Mouse (Mus musculus) adrenal gland, adult (tissue): Measurements from ENCODE around the gene Snx3.

ENCODE experiments used
- DNase-seq, 2 experiments: peaks; one replicate each; pipeline ENCODE4 v3.0.0; 2022 to 2023; ENCODE audit warnings: low spot score in 1 of 2; ENCODE audit not compliant: inconsistent age in 2 of 2

Snx3 gene

GRCm38 (mm10) chr10:42504096-42504710 lies 2.4 kb downstream of the Snx3 start:
- peak in 1 of 2 experiments; percentile 43 for DNase-seq

DNA sequence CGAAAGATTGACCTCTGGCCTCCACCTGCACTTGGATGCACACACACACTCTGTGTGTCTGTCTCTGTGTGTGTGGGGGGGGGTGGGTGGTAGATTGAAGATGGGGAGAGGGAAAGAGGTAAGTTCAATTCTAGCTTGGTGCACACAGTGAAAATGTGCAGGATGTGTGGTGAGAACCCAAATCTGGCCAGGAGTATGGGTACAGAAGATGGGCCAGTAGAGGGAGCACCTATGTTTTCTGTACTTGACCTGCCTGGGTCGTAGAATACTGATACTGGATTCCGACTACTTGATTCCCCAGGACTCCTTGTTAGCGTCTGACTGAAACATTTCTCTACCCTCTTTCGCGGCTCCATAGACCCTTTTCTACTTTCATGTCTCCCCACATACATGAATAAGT lies 8.3 kb downstream of the Snx3 start:
- DNase-seq: no peak

DNA sequence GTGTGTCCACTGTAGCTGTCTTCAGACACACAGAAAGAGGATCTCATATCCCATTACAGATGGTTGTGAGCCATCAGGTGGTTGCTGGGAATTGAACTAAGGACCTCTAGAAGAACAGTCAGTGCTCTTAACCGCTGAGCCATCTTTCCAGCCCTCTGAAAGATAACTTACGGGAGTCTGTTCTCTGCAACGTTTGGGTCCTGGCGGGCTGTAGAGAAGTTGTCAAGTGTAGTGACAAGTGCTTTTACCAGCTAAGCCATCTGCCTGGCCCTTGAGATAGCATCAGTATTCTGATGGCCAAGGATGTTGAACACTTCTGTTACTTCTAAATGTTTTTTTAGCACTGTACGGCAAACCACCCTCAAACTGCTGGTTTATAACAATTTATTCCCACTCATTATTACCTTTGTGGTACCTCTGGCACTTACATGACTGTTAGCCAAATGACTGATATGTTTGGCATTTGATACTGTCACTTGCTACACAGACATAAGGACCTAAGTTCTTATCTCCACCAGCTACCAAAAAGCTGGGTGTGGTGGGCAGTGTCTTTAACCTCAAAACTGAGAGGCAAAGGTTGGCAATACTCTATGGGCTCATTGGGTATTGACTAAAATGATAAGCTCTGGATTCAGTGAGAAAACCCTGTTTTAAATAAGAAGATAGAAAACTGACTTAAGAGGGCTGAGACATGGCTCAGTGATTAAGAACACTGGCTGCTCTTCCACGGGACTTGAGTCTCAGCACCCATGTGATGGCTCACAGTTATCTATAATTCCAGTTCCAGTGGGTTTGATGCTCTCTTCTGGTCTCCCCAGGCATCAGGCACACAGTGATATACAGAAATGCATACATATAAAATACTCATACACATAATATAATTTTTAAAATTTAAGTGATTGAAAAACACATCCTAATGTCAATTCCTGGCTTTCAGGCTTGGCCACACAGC lies 9.6 kb downstream of the Snx3 start:
- no peak for DNase-seq

- DNase-seq: no peak
These were observed 12.3 kb downstream of the Snx3 start for GRCm38 (mm10) chr10:42514125-42514524.

DNA sequence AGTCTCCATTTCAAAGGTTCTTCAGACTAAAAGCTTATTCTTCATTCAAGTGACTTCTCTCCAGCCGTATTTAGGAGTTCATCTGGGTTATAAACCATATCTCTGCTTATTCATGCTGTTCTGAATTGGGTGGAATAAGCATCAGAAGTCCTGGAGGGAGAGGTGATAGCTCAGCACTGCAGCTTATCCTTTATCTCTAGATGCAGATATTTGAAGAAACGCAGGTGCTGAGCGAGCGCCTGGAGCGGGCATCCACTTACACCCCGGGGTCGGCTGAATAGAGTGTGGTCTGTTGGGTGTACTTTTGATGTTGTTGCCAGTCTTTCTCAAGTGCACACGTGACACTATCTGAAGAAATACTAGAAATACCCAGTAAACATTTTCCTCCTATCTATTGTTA lies 16.5 kb downstream of the Snx3 start:
- DNase-seq: no peak

DNA sequence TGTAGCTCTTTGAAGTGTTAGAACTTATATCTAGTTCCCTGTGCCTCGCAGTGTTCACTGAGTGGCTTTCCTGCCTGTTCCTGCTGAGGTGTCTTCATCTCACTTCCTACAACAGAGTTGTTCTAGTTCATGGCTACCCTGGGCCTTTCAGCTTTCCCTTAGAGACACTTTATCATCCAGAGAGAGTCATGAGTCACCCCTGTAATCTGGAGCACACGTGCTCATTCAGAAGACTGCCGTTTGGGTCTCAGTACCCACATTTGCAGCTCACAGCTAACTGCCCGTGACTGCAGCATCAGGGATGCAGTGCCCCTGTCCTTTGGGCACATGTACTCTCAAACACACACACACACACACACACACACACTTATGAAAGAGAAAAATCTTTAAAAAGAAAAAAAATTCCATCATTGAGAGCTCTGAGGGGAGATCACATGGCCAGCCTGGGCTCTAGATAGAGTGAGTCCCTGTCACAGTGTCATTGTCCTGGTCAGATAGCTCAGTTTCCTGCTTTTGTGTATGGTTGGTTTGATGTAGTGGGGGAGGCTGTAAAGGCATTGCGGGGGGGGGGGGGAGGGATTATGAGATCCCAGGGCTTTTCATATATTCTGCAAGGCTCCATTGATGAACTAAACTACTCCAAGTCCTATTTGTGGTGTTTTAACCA lies 19.6 kb downstream of the Snx3 start:
- peak; percentile 21 to 52 for DNase-seq

GRCm38 (mm10) chr10:42522912-42523311 lies 21.1 kb downstream of the Snx3 start:
- DNase-seq: no peak

DNA sequence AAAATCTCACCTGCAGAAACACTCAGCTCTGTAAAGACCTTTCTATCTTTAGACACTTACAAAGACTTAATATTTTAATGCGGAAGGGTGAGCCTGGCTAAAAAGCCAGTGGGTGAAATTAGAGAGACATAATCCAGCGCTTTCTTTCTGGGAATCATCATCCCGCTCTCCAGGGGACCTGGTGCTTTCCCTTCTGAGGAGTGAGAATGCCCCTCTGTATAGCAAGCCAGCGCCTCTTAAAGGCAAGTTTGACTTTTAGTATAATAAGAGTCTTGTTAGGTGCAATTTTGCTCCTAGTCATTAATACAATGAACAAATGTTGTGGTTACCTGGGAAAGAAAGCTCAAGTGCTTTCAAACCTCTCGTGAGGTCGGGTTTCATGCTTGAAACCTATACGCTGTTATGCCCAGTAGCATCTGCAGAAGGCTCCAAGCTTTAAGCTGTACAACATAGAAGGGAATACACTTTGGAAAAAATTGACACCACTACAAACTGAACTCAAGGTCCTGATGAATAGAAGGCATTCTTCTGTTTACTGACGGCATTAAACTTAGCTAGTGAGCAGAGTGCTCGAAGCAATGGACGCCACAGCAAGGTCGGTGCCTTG lies 21.8 kb downstream of the Snx3 start:
- no peak for DNase-seq

DNA sequence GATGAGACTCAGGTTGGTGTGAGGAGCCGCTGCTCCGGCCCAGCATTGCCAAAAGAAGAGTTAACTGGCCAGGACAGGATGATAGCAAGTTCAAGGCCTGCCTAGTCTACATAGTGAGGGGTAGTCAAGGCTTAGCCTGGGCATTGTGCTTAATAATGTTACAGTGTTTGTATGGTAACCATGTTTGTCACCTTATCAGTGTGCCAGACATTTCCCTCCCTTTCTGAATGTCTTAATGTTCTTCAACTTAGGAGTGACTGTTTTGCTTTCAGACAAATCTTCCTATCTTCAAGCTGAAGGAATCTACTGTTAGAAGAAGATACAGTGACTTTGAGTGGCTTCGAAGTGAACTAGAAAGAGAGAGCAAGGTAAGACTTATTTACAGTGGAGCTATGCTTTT lies 23.9 kb downstream of the Snx3 start:
- no peak for DNase-seq

GRCm38 (mm10) chr10:42533836-42534453 lies 32.1 kb downstream of the Snx3 start:
- no peak for DNase-seq

DNA sequence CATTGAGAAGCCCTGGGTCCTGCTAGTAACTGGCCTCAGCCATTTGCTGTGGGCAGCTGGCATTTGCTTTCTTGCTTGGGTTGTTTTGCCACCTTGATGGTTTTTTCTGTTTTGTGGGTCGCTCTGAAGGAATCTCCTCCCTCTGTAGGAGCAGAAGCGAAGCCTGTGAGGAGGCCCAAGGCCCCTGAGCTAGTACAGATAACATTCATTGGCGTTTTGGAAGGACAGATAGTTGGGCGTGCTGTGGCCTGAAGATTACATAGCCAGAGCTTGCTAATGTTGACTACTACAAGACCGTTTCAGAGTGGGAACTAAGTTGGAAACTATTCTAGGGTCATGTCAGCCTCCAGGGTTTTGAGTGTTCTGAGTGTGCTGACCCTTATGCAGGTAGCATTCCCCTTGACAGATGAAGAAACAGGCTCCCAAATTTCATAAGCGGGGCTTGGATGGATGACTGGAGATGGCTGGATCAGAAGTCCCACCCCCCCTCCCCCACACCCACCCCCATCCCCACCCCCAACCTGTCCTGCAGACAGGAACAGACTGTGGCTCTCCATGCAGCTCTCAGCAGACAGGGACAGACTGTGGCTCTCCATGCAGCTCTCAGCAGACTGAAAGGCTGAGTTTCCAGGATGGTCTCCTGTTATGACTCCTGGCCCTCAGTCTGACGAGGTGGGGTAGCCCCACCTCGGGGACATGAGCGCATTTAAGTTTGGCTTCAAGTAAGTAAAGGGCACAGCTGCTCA lies 35.9 kb downstream of the Snx3 start:
- no peak for DNase-seq

DNA sequence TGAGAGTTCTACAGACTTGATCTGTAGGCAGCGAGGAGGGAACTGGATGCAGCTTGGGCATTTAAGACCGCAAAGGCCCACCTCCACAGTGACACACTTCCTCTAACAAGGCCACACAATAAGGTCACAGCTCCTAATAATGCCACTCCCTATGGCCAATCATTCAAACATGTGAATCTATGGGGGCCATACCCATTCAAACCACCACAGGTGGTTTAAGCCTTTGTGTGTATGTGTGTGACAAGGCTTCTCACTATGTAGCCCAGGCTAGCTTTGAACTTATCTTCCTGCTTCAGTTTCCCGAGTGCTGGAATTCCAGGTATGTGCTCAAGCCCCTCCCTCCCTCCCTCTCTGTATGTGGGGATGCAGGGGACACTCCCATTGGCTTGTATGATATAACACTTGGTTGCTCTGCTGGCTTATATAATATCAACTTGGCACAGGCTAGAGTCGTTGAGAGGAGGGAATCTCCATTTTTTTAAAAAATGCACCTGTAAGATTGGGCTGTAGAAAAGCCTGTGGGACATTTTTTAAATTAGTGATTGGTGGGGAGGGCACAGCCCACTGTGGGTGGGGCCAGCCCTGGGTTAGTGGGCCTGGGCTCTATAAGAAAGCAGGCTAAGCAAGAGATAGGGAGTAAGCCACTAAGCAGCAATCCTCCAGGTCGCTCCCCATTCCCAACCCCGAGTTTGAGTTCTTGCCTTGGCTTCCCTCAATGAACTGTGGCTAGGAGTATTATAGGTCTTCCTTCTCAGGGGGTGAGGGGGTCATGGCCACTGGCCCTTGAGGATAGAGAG lies 44.1 kb downstream of the Snx3 start:
- DNase-seq: no peak

- DNase-seq: peak in 1 of 2 experiments; percentile 27
These were observed 44.7 kb downstream of the Snx3 start for GRCm38 (mm10) chr10:42546507-42546906.

GRCm38 (mm10) chr10:42559581-42560200 lies 57.9 kb downstream of the Snx3 start:
- DNase-seq: no peak

DNA sequence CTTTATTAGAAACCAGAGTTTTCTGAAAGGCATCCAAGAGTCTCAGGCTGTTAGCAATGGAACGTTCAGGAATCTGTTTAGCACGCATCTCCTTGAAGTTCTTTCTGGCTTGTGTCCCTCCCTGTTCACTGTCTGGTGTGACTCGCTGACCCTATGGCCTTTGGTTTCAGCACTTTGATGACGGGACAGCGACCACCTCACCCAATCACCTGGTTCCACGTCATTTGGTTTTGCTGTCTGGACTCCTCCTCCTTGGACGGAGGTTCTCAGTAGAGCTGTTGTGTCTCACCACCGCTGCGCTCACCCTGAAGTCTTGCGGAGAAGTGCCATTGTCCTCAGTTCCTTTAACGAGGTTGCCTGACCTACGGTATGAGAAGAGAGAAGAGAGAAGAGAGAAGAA lies 60.4 kb downstream of the Snx3 start:
- peak; percentile 35 to 74 for DNase-seq

DNA sequence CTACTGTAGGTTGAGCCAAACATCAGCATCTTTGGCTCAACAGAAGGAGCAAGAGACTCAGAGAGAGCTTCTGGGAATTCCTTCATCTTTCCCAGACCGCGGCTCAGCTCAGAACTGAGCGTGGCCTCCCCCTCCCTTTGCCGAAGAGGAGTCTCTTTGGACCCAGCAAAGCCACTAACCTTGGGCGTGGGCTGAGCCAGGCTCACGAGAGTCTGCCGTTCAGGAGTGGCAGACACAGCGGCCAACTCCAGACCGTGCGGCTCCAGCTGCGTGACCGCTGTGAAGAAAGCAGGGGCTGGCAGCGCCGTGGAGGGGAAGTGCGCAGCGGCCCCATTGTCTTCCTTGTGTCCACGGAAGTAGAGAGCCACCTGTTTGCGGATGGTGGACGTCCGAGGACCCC lies 70.7 kb downstream of the Snx3 start:
- DNase-seq: no peak

- no peak for DNase-seq
These were observed 71.1 kb downstream of the Snx3 start for GRCm38 (mm10) chr10:42572971-42573370.

GRCm38 (mm10) chr10:42574639-42575038 lies 72.8 kb downstream of the Snx3 start:
- peak in 1 of 2 experiments; percentile 38 for DNase-seq
